Mouse (Mus musculus): ENCODE measurements around the gene Car11.
A peak's percentile ranks its signal among the peaks of the same experiment; 100 is the strongest.

Car11 gene

GRCm38 (mm10) chr7:45689800-45690199 is 9.8 kb upstream of the Car11 start:
- no peak for DNase-seq (ENCODE audit: low read depth, low spot score)

DNA sequence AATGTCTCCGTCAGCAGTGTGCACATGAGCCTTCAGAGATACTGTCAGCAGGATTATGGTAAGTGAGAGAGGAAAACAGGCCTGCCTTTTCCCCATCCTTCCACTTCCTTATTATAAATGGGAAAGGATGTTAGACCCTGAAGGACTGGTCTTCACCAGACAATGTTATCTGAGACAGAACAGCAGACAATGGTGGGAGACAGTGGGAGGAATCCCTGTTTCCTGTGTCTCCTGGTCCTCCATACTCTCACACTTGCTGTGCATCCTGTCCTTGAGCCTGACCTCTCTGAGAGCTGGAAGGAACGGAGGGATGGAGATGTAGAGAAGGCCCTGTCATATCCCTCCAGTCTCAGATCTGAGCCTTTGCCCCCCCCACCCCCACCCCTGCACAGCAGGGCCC is 7.3 kb upstream of the Car11 start:
- DNase-seq (ENCODE audit: low read depth, low spot score): no peak

DNA sequence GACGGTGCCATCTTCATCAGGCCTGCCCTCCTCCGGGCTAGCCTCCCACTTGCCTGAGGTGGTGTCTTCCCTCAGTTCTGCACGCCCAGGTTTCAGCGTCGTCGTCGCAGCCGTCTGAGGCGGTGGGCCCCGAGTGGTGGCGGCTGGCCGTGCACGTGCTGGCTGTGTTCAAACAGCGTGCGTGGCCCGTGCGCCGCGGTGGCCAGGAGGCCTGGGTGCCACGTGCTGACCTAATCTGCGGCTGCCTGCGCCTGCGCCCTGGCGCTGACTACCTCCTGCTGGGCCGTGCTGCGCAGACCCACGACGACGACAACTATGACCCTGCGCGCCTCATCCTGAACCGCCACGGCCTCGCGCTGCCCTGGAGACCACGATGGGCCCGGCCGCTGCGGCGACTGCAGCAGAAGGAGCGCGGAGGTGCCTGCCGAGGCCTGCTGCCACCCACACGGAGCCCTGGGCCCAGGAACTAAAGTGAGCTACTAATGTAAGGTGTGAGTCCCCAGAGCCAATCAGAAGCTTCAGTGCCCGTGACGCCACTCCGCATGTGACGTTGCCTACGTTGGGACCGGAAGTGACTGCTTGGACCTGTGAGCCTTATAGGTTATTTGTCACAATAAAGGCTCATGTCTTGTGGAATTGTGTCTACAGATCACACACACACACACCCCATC is 5.6 kb upstream of the Car11 start, which contains the start of gene Sec1:
TSS of gene Sec1 (minus strand) at position 482 of the 671 bp plus-strand sequence.
- DNase-seq (ENCODE audit: low read depth, low spot score): no peak

- no peak for DNase-seq (ENCODE audit: low read depth, low spot score)
These were observed 4.5 kb upstream of the Car11 start for GRCm38 (mm10) chr7:45695098-45695497.

DNA sequence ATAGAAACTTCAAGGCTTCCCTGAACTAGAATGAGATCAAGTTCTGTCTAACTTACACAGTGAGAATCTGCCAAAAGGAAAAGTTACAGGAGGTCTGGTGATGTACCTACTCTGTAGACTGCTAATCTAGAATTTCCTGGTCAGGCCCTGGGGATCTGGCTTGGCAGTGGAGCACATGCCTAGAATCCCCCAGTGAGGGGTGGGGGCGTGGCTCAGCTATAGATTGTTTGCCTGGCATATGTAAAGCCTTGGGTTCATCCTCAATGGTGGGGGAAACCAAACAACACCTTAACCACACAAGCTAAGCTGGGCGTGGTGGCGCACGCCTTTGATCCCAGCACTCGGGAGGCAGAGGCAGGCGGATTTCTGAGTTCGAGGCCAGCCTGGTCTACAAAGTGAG is 1.7 kb upstream of the Car11 start:
- DNase-seq (ENCODE audit: low read depth, low spot score): no peak

GRCm38 (mm10) chr7:45700301-45701015 is 815 bp downstream of the Car11 start:
- peak; percentile 57 for DNase-seq (ENCODE audit: low read depth, low spot score)

DNA sequence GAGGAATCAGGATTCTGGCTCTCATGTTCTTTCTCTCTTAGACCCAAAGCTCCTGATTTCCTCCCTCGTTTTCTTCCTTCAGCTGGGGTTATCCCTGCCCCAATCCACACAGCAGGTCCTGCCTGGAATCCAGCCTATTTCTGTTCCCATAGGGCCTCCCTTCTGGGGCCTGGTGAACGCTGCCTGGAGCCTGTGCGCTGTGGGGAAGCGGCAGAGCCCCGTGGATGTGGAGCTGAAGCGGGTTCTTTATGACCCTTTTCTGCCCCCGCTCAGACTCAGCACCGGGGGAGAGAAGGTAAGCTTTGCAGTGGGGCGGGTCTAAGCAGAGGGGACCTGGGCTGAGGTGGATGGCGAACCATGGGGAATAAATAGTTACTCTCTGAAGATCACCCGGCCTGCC is 1.4 kb downstream of the Car11 start:
- DNase-seq (ENCODE audit: low read depth, low spot score): no peak

DNA sequence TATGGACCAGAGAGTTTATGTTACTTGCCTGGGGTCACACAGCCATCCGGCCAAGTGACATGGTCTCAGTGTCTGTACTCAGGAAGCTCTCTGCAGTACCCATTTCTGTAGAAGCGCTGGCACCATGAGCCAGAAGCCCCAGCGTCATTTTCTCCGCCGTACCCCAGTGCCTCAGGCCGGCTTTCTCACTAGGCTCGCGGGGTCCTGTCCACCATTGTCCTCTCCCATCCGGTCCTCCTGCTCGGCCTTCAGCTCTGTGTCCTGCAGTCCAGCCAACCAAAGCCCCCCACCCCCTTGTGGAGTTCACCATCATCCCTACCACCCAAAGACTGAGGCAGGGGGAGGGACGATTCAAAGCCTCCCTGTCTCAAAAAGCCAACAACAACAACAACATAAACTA is 2.0 kb downstream of the Car11 start:
- no peak for DNase-seq (ENCODE audit: low read depth, low spot score)

GRCm38 (mm10) chr7:45702316-45702715 is 2.7 kb downstream of the Car11 start:
- no peak for DNase-seq (ENCODE audit: low read depth, low spot score)

GRCm38 (mm10) chr7:45702809-45703520 is 3.3 kb downstream of the Car11 start:
- DNase-seq (ENCODE audit: low read depth, low spot score): no peak

- no peak for DNase-seq (ENCODE audit: low read depth, low spot score)
These were observed 3.9 kb downstream of the Car11 start for GRCm38 (mm10) chr7:45703521-45704033.

GRCm38 (mm10) chr7:45704046-45704559 is 4.5 kb downstream of the Car11 start:
- peak; percentile 86 for DNase-seq (ENCODE audit: low read depth, low spot score)

DNA sequence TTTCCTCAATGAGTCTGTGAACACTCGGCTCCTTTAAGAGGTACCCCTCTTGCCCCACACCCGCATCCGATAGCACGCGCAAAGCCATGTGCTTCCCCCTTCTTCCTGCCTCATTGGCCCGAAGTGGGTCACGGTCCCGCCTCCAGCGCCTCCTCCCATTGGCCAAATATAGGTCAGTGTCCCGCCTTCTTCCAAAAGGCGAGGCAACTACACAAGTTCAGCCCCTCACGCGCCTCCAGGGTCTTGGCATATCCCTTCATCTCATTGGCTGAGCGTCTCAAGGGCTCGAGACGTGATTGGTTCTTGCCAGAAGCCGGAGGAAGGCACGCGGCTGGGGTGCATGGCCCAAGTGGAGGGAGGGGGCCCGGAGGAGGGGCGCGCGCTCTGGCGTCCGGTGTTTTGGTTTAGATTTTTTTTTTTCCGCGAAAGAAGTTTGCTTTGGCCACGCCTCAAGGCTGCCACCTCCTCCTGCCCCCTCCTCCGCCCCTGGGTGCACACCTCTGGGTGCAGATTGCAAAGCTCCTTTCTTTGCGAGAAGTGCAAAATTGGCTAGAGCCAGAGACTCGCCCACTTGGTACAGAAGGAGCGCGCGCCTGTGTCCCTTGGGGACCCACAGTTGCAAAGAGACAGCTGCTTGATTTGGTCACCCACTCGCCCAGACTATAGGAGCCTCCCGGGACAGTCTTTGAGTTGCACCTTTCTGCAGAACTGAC is 5.2 kb downstream of the Car11 start, which contains the start of gene Dbp:
TSS of gene Dbp (plus strand) at position 359 of the 713 bp plus-strand sequence.
- DNase-seq (ENCODE audit: low read depth, low spot score): peak; percentile 96

DNA sequence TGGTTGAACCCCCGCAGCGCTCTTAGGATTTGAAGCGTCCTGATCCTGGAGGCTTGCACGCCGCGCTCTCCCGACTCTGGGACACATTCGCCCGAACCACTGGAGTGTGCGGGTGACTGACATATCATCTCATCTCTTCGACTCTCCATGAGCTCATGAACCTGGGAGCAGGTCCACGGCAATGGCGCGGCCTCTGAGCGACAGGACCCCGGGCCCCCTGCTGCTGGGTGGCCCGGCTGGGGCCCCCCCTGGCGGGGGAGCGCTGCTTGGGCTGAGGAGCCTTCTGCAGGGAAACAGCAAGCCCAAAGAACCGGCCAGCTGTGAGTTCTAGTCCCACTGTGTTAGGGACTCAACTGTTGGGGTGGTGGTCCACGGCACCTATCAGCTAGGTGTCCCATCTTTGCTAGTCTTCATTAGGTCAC is 5.8 kb downstream of the Car11 start:
- no peak for DNase-seq (ENCODE audit: low read depth, low spot score)

- DNase-seq (ENCODE audit: low read depth, low spot score): no peak
These were observed 6.2 kb downstream of the Car11 start for GRCm38 (mm10) chr7:45705873-45706281.

- peak; percentile 75 for DNase-seq (ENCODE audit: low read depth, low spot score)
These were observed 7.1 kb downstream of the Car11 start for GRCm38 (mm10) chr7:45706721-45707241.

GRCm38 (mm10) chr7:45707375-45707967 is 7.8 kb downstream of the Car11 start:
- peak; percentile 92 for DNase-seq (ENCODE audit: low read depth, low spot score)

DNA sequence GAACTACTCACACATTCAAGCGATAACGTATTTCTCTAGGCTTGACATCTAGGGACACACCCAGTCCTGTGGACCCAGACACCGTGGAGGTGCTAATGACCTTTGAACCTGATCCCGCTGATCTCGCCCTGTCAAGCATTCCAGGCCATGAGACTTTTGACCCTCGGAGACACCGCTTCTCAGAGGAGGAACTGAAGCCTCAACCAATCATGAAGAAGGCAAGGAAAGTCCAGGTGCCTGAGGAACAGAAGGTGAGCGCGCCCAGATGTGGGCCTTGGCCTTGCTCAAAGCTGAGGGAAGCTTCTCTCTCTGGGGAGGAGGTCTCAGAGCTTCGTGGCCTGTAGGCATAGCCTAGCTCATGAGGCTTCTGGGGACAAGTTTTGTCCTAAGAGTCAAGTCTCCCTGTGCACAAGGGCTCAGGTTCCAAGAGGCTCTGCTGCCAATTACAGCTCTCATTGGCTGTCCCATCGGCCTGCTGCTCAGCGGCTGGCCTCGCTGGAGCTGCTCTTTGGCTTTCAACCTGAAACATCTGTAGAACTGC is 8.6 kb downstream of the Car11 start:
- no peak for DNase-seq (ENCODE audit: low read depth, low spot score)

- no peak for DNase-seq (ENCODE audit: low read depth, low spot score)
These were observed 9.4 kb downstream of the Car11 start for GRCm38 (mm10) chr7:45709036-45709435.

DNA sequence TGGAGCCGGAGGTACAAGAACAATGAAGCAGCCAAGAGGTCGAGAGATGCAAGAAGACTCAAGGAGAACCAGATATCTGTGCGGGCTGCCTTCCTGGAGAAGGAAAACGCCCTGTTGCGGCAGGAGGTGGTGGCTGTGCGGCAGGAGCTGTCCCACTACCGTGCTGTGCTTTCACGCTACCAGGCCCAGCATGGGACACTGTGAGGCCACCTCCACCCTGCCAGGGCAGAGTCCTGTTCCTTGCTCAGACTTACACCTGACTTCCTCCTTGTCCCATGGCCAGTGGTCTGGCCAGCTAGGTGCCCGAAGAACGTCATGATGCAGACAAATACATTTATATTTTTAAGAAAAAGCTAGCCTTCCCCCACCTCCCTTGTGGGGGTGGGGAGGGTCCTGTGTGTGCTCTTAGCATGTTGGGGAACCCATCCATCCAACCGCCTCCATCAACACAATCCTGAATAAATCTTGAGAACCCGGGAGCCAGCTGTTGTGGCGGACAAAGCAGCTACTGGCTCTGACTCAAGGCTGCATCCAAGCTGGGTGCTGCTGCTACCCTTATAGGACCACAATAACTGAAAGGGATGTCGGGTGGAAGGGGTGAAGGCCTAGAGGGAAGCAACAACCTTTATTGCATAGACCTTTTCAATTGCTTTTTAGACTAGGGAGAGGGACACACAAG is 10.2 kb downstream of the Car11 start:
- DNase-seq (ENCODE audit: low read depth, low spot score): no peak
